Mouse (Mus musculus) CH12.LX (cell line): ENCODE results near the gene Ffar4.

Source experiments
- CHD2 ChIP-seq: IDR thresholded peaks from 2 replicates; pipeline ENCODE4 v1.6.1; 2011; ENCODE audit warnings: low read length, improper control_type of control experiment
- CTCF ChIP-seq, 2 experiments: IDR thresholded peaks in 1 of 2; conservative IDR thresholded peaks in 1 of 2; 2 replicates each; pipeline ENCODE4 v1.5.1; 2011 to 2012; ENCODE audit warnings: low read depth in 2 of 2, low read length in 2 of 2, improper control_type of control experiment in 1 of 2, inconsistent platforms in 1 of 2, mild to moderate bottlenecking in 1 of 2, moderate library complexity in 1 of 2
- POLR2AphosphoS2 ChIP-seq: IDR thresholded peaks from 2 replicates; pipeline ENCODE4 v1.6.1; 2011; ENCODE audit warnings: low read depth, low read length, improper control_type of control experiment
- TCF12 ChIP-seq: IDR thresholded peaks from 2 replicates; pipeline ENCODE4 v1.6.1; 2014; ENCODE audit warnings: low read depth, mild to moderate bottlenecking, inconsistent platforms, low read length, improper control_type of control experiment
- USF2 ChIP-seq: conservative IDR thresholded peaks from 2 replicates; pipeline ENCODE4 v1.6.1; 2011; ENCODE audit warnings: low read depth, low read length, improper control_type of control experiment
- ZNF384 ChIP-seq: IDR thresholded peaks from 2 replicates; pipeline ENCODE4 v1.6.1; 2012; ENCODE audit warnings: low read depth, low read length, improper control_type of control experiment, inconsistent platforms

DNA sequence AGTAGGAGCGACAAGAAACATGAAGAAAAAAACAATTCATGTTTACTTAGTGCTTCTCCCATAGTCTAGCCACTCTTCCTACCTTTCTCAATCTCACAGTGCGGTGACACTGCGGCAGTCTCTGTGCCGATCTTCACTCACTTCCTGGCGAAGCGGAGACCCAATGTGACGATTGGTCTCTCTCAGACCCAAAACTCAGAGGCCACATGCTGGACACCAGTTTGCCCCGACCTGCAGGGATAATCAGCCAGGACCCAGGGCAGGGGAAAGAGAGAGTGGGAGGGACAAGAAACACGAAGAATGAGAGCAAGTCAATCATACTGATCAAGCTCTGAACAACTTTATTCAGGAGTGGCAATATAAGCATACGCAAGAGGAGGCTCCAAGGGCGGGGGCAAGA is 21.8 kb upstream of the Ffar4 start:
- TF ChIP-seq CTCF (conservative IDR thresholded peaks at IDR 0.05 in 1 of 2, IDR thresholded peaks at IDR 0.05 in 1 of 2; ENCODE audit: low read depth in 2 of 2, low read length in 2 of 2) (no peak), USF2 (no peak), CHD2 (no peak), TCF12 (no peak), POLR2AphosphoS2 (no peak), ZNF384 (no peak)
